12 mouse cellular contexts compared by ENCODE assay signal in the genomic region with DNA sequence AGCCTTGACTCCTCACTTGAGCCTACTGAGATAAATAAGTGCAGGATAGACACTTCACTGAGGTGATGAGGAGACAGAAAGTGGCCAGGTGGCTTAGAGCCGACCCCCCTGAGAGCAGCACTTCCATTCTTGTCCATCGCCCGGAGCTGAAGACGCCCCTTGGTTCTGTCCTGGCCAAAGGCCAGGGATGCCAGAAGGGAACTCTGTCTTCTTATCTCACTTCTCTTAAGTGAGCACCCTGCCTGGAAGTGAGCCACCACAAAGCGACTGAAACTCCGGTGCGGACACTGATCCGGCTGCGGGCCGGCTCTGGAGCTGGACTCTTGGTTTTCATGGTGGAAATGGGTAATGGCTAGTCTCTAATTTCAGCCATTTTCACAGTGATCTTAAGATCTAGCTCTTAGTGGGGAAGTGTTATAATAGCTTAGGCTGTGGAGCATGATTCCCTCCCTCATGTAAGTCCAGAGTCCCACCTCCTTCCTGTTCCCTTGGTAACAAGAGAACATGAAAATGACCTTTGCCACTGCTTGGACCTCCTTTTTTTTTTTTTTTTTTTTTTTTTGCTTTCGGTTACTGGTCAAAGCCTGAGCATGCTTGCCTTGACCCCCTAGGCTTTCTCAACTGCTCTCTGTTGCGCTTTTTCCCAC. TPM values are rescaled to one million over a fixed set of nuclear protein-coding genes. Genes with fewer than 3 reads are reported as not detected.
A peak's percentile ranks its signal among the peaks of the same experiment; 100 is the strongest.
DNase-seq lines count a peak whose midpoint lies in the region; ATAC-seq and TF ChIP-seq lines count a peak whose summit lies in the region.
"Had no signal": no experiment of that assay in that cellular context is flagged by ENCODE, and none has a peak within 500 bp of the region (broad histone marks: within the 10 kb centered on the region; RNA-seq: fewer than 3 reads in every experiment).

No protein-coding gene starts in this region.

- H3K79me2 ChIP-seq in MEL (ENCODE audit: control insufficient read depth, insufficient read depth, low read length, poor library complexity): no peaks in the 10 kb centered on the region

- peak; percentile 46; the same call in 1 of the 2 replicates for ATAC-seq in heart, embryonic 11.5 days (replicated peaks; ENCODE audit: insufficient number of reproducible peaks, low FRiP score, low TSS enrichment)
- ATAC-seq: liver, postnatal 0 days; midbrain, embryonic 13.5 days had no signal

- peak overlapping the region; percentile 37; the same call in 1 of the 2 replicates for H3K4me2 ChIP-seq in heart, embryonic 11.5 days
- H3K4me2 ChIP-seq: midbrain, embryonic 13.5 days; neural tube, embryonic 13.5 days had no signal

- no peak for TF ChIP-seq POLR2A in MEL (IDR thresholded peaks at IDR 0.05; ENCODE audit: control insufficient read depth in 1 of 2, insufficient read depth in 1 of 2, low read depth in 1 of 2, low read length in 2 of 2, poor library complexity in 1 of 2)

- no peaks in the 10 kb centered on the region for H3K36me3 ChIP-seq in heart, embryonic 11.5 days (ENCODE audit: control insufficient read depth, insufficient read depth, low read length)
- peaks cover 0 to 3% of the 10 kb centered on the region in 2 experiments; a peak in 1 of 4 replicates for H3K36me3 ChIP-seq in MEL (ENCODE audit: control insufficient read depth in 1 of 2, insufficient read depth in 2 of 2, low read length in 2 of 2)
- no peaks in the 10 kb centered on the region for H3K36me3 ChIP-seq in embryonic facial prominence, embryonic 10.5 days (replicated peaks)
- H3K36me3 ChIP-seq: midbrain, embryonic 13.5 days; neural tube, embryonic 13.5 days had no signal

- no peaks in the 10 kb centered on the region for H3K9me3 ChIP-seq in heart, embryonic 11.5 days (replicated peaks; ENCODE audit: control insufficient read depth, low read length)
- H3K9me3 ChIP-seq in MEL (replicated peaks; ENCODE audit: insufficient read depth, low read length): no peaks in the 10 kb centered on the region
- no peaks in the 10 kb centered on the region for H3K9me3 ChIP-seq in embryonic facial prominence, embryonic 10.5 days
- H3K9me3 ChIP-seq: midbrain, embryonic 13.5 days; neural tube, embryonic 13.5 days had no signal

- no peak for TF ChIP-seq CTCF in MEL (IDR thresholded peaks at IDR 0.05 in 2 of 3, conservative IDR thresholded peaks at IDR 0.05 in 1 of 3; ENCODE audit: control insufficient read depth in 1 of 3, insufficient read depth in 1 of 3, low read depth in 2 of 3, low read length in 3 of 3, poor library complexity in 1 of 3, severe bottlenecking in 1 of 3)

- H3K4me3 ChIP-seq in heart, embryonic 11.5 days (ENCODE audit: low read depth, low read length): no peak overlapping the region
- H3K4me3 ChIP-seq in MEL (ENCODE audit: control insufficient read depth in 1 of 2, insufficient read depth in 1 of 2, low read depth in 2 of 2, low read length in 2 of 2): no peak overlapping the region
- H3K4me3 ChIP-seq in embryonic facial prominence, embryonic 10.5 days: no peak overlapping the region
- H3K4me3 ChIP-seq: midbrain, embryonic 13.5 days; neural tube, embryonic 13.5 days had no signal

- no peaks in the 10 kb centered on the region for H3K27me3 ChIP-seq in heart, embryonic 11.5 days (ENCODE audit: control insufficient read depth, insufficient read depth, low read length)
- H3K27me3 ChIP-seq in MEL (ENCODE audit: control insufficient read depth in 1 of 2, insufficient read depth in 2 of 2, low read length in 2 of 2): peaks cover 3 to 5% of the 10 kb centered on the region in 2 experiments; a peak in 3 of 4 replicates
- H3K27me3 ChIP-seq in embryonic facial prominence, embryonic 10.5 days (replicated peaks; ENCODE audit: low read depth, poor library complexity, severe bottlenecking): no peaks in the 10 kb centered on the region
- H3K27me3 ChIP-seq: midbrain, embryonic 13.5 days; neural tube, embryonic 13.5 days had no signal

- H3K9ac ChIP-seq in heart, embryonic 11.5 days (ENCODE audit: low read depth, low read length): no peak overlapping the region
- H3K9ac ChIP-seq in MEL (ENCODE audit: control insufficient read depth, low read depth, low read length, poor library complexity, severe bottlenecking): no peak overlapping the region
- H3K9ac ChIP-seq: liver, postnatal 0 days; midbrain, embryonic 13.5 days; neural tube, embryonic 13.5 days had no signal

- DNase-seq in heart, adult 18-20 months: no peak
- DNase-seq in MEL (ENCODE audit: low read depth, low spot score): peak; percentile 56
- DNase-seq in embryonic facial prominence, embryonic 10.5 days (ENCODE audit: low spot score): no peak
- DNase-seq in kidney, postnatal 10 days: peak; percentile 15
- no peak for DNase-seq in left cerebral cortex, postnatal 14 days (ENCODE audit: low spot score in 2 of 2)
- no peak for DNase-seq in thymus, postnatal 14 days
- no peak for DNase-seq in left cerebral cortex, postnatal 25 days (ENCODE audit: low spot score in 2 of 2)
- DNase-seq: liver, postnatal 0 days; right cerebral cortex, postnatal 14 days had no signal

- TF ChIP-seq EP300 in MEL (IDR thresholded peaks at IDR 0.05; ENCODE audit: low read depth in 1 of 2, low read length in 2 of 2): no peak

- intact Hi-C loops in left cerebral cortex, postnatal 14 days (cut with DNase I): no loop called here
- intact Hi-C loops in left cerebral cortex, postnatal 25 days (cut with DNase I): no loop called here

- H3K27ac ChIP-seq in heart, embryonic 11.5 days (ENCODE audit: low read depth, low read length): no peak overlapping the region
- H3K27ac ChIP-seq in MEL (ENCODE audit: control insufficient read depth, low read depth, low read length): no peak overlapping the region
- peak overlapping the region; percentile 40 for H3K27ac ChIP-seq in embryonic facial prominence, embryonic 10.5 days (replicated peaks)
- H3K27ac ChIP-seq: midbrain, embryonic 13.5 days; neural tube, embryonic 13.5 days had no signal

- WGBS in heart, embryonic 11.5 days (ENCODE audit: insufficient replicate concordance): 26% methylated on average over 12 of the region's 12 CpGs
- 79% methylated on average over 12 of the region's 12 CpGs for WGBS in embryonic facial prominence, embryonic 10.5 days

- H3K4me1 ChIP-seq in heart, embryonic 11.5 days (ENCODE audit: control insufficient read depth, insufficient read depth, low read length): peaks cover 12% of the 10 kb centered on the region; the same call in 1 of the 2 replicates
- H3K4me1 ChIP-seq in MEL (ENCODE audit: control insufficient read depth in 1 of 2, insufficient read depth in 2 of 2, low read length in 2 of 2): peaks cover 0 to 14% of the 10 kb centered on the region in 2 experiments; a peak in 2 of 4 replicates
- peaks cover 44% of the 10 kb centered on the region for H3K4me1 ChIP-seq in embryonic facial prominence, embryonic 10.5 days
- H3K4me1 ChIP-seq: midbrain, embryonic 13.5 days; neural tube, embryonic 13.5 days had no signal

- no peak for TF ChIP-seq RAD21 in MEL (IDR thresholded peaks at IDR 0.05; ENCODE audit: low read depth, low read length)

TF ChIP-seq in MEL, 35 proteins besides CTCF, POLR2A, EP300 and RAD21:
- TF ChIP-seq NRF1 (IDR thresholded peaks at IDR 0.05; ENCODE audit: insufficient read depth, low read depth, low read length, poor library complexity, severe bottlenecking): no peak
- TF ChIP-seq TBP (IDR thresholded peaks at IDR 0.05; ENCODE audit: low read depth, low read length): no peak
- no peak for TF ChIP-seq ZMIZ1 (IDR thresholded peaks at IDR 0.05; ENCODE audit: low read depth, low read length)
- no peak for TF ChIP-seq TAL1 (IDR thresholded peaks at IDR 0.05; ENCODE audit: low read length)
- no peak for TF ChIP-seq GABPA (IDR thresholded peaks at IDR 0.05; ENCODE audit: low read depth, low read length)
- TF ChIP-seq BHLHE40 (IDR thresholded peaks at IDR 0.05; ENCODE audit: borderline replicate concordance, low read depth, low read length): no peak
- no peak for TF ChIP-seq MYC (IDR thresholded peaks at IDR 0.05; ENCODE audit: low read depth, low read length)
- TF ChIP-seq TCF12 (IDR thresholded peaks at IDR 0.05; ENCODE audit: low read depth, low read length): no peak
- TF ChIP-seq ZC3H11A (IDR thresholded peaks at IDR 0.05; ENCODE audit: low read depth, low read length): no peak
- no peak for TF ChIP-seq E2F4 (IDR thresholded peaks at IDR 0.05; ENCODE audit: borderline replicate concordance, low read depth, low read length)
- no peak for TF ChIP-seq MYB (IDR thresholded peaks at IDR 0.05; ENCODE audit: low read depth, low read length)
- TF ChIP-seq GATA1 (IDR thresholded peaks at IDR 0.05; ENCODE audit: low read depth, low read length): no peak
- no peak for TF ChIP-seq MXI1 (IDR thresholded peaks at IDR 0.05; ENCODE audit: low read depth, low read length)
- no peak for TF ChIP-seq UBTF (IDR thresholded peaks at IDR 0.05; ENCODE audit: borderline replicate concordance, insufficient read depth, low read depth, low read length)
- TF ChIP-seq ELF1 (IDR thresholded peaks at IDR 0.05; ENCODE audit: low read depth, low read length): no peak
TF ChIP-seq in MEL: peak in this region for 0.

RNA-seq across cellular contexts. Expression of a gene that starts 52.7 kb away (rescaled TPM):
- 30.4 and 38.9 TPM in 2 replicates for polyA plus RNA-seq in heart, embryonic 11.5 days (2014; fragmentation: Nextera tagmentation; extraction: Ambion mirVana)
- 1 to 10 TPM; 8.3 to 9.9 TPM for total RNA-seq in heart, adult 18-20 months (2021)
- total RNA-seq in MEL (2012; rRNA removed): 86.0 and 97.5 TPM in 2 replicates
- 100 to 1,000 TPM in 1 of 2 experiments, not detected in 1; 243 TPM for polyA plus RNA-seq in MEL (2012; ENCODE audit: insufficient read depth in 1 of 2, insufficient read length in 2 of 2, low read depth in 1 of 2, low replicate concordance in 2 of 2, missing spikeins in 1 of 2)
- 68.1 and 70.4 TPM in 2 replicates for polyA plus RNA-seq in embryonic facial prominence, embryonic 10.5 days (2016; fragmentation: Nextera tagmentation; extraction: Ambion mirVana)
- 10 to 100 TPM; 14.2 to 15.8 TPM for total RNA-seq in left cerebral cortex, postnatal 14 days (2021)
- 10 to 100 TPM; 18.4 to 20.3 TPM for total RNA-seq in left cerebral cortex, postnatal 25 days (2021)

Comparison
In these comparisons a context has a peak if more than half of its experiments do, and no peak if none do; other contexts are left out.
1. DNase-seq: peak in MEL (single experiment) and kidney, postnatal 10 days (single experiment); none in heart, adult 18-20 months (0 of 2), embryonic facial prominence, embryonic 10.5 days (single experiment), left cerebral cortex, postnatal 14 days (0 of 2), thymus, postnatal 14 days (single experiment) and left cerebral cortex, postnatal 25 days (0 of 2).